Mouse (Mus musculus) testis, postnatal 14 days (tissue): ENCODE data around the gene Pdia5.

Experiments
- DNase-seq: peaks from one replicate; pipeline ENCODE4 v3.0.0; 2021; ENCODE audit warnings: low spot score

The Pdia5 gene

DNA sequence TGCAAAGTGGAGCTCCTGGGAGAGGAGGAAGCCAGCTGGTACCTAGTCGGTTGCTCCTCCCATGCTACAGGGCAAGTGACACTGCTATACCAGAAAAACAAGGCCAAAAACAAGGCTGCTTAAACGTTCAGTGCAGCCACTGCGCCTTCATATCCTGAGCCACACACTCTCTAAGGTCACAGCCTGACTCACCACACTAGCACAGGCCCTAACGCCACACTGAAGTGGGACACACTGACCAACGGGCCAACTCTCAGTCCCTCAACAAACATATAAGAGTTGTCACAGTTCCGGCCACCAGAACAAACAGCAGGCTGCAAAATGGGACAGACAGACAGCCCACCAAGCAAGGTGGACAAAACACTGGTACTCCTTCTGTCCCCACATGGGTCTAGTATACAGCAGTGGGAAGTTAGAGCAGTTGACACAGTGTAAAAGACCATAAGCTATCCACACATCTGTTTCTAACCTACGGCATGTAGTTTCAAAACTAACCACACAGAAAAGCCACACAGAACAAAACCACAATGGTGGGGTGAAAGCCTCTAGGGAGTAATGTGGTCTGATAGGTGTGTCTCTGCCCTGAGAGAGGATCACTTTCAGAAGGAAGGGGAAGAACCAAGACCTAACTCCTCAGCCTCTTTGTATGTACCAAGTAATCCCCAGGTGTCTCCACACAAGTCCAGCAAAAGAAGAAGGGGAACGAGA, 6.0 kb downstream of the Pdia5 start:
- DNase-seq, result no peak

DNA sequence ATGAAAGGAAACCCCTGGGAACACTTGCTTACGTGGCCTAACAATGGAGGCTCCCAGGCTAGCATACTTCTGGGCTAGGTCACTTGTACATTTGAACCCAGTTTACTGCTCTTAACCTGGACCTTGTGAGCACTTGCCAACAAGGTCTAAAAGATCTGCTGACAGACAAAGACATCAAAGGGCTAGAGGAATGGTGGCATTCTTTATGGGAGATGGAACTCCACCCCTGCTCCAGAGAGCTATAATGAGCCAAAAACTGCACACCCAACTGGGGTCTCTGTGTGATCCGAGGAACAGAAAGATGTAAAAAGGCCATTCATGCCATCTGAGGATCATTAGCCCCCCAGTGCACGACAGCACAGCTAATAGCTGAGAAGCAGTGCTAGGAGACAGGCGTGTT, 6.6 kb downstream of the Pdia5 start:
- DNase-seq, result no peak

DNA sequence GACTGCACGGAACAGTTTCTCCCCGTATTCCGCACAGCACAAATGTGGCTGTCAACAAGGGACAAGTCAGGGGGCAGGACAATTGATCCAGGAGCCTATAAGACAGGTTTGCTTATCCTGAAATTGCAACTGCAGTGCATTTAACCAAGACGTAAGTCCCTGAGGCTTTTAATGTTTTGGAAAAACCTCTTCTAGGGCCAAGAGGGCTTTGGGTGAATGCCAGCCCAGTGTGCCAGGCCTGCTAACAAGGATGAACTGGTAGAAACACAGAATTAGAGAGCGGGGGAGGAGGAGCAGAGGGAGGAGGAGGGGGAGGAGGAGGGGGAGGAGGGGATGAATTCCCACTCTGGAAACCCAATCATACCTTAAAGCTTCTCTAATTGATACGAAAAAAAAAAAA, 11.4 kb downstream of the Pdia5 start:
- DNase-seq, result no peak

GRCm38 (mm10) chr16:35477273-35477672, 13.4 kb downstream of the Pdia5 start:
- DNase-seq, result no peak

DNA sequence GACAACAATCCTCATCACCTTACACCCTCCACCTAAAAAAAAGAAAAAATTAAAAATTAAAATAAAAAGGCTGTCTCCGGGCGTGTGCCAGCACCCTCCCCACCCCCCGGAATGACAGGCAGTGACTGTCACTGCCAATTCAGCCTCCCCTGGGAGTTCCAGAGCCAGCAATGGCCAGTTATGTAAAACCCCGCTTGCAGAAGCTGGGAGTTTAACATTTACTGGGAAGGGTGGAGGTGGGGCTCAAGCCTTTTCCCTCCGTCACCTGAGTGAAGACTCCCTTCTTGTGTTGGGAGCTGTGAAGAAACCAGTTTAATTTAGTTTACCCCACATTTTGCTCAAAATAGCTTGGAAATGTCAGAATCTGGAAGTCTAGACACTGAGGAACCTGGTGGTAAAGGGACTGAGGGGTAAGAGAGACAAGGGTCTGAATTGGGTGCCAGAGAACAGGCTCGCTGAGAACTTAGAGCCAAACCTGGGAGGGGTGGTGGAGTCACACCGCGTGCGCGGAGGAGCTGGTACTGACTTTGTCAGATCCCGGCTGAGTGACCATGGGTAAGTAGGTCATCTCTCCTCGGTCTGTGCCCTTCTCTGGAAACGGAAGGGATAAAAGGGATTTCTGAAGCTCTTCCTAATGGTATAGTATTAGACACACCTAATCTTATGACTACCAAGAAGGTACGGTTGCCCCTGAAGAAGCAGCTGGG, 18.0 kb downstream of the Pdia5 start:
- DNase-seq, result no peak

- no peak for DNase-seq
Observed at GRCm38 (mm10) chr16:35471841-35472568, 18.7 kb downstream of the Pdia5 start.

- no peak for DNase-seq
Observed at GRCm38 (mm10) chr16:35470983-35471382, 19.7 kb downstream of the Pdia5 start.

DNA sequence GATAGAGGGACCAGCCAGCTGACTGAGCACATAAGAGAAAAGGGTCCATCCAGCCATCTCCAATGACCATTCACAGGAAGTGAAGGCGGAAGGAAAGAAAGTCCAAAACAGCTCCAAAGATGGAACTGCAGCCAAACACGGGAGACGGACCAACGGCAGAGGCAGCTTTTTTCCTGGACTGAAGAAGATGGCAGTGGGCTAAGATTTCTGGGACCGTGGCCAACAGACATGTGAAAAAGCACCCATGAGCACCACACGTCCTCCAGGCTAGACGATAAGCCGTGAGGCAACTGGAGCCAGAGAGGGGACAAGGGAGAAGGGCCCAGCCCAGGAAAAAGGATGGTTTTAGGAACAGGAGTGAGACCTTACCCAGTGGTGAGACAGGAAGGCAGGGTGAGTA, 20.6 kb downstream of the Pdia5 start:
- DNase-seq, result no peak

- no peak for DNase-seq
Observed at GRCm38 (mm10) chr16:35469016-35469415, 21.7 kb downstream of the Pdia5 start.

- no peak for DNase-seq
Observed at GRCm38 (mm10) chr16:35467044-35467443, 23.6 kb downstream of the Pdia5 start.

GRCm38 (mm10) chr16:35465808-35466351, 24.8 kb downstream of the Pdia5 start:
- peak; percentile 40 for DNase-seq

GRCm38 (mm10) chr16:35464686-35465308, 25.9 kb downstream of the Pdia5 start:
- DNase-seq, result no peak

GRCm38 (mm10) chr16:35463708-35464107, 27.0 kb downstream of the Pdia5 start:
- no peak for DNase-seq

DNA sequence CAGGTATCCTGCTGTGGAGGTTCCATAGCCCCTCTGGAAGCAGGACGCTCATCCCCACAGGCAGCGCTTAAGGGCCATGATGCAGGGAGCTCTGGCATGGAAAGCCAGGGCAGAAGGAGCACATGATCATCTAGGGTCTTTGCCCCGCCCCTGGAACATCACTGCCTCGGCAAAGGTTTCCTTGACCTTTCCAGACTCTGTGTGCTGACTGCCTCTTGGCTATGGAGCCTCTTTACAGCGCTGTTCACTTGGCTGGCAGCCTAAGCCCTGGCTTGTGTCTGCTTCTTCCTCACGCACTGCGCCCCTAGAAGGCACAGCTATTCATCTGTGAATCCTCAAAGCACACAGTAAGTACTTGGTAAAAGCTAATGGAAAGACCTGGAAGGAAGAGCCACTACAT, 27.7 kb downstream of the Pdia5 start:
- DNase-seq, result no peak

GRCm38 (mm10) chr16:35459584-35459983, 31.1 kb downstream of the Pdia5 start:
- no peak for DNase-seq

- DNase-seq, result no peak
Observed at GRCm38 (mm10) chr16:35458297-35458696, 32.4 kb downstream of the Pdia5 start.

GRCm38 (mm10) chr16:35457488-35457887, 33.2 kb downstream of the Pdia5 start:
- no peak for DNase-seq

GRCm38 (mm10) chr16:35457011-35457419, 33.7 kb downstream of the Pdia5 start:
- no peak for DNase-seq

- no peak for DNase-seq
Observed at GRCm38 (mm10) chr16:35456305-35456704, 34.4 kb downstream of the Pdia5 start.

DNA sequence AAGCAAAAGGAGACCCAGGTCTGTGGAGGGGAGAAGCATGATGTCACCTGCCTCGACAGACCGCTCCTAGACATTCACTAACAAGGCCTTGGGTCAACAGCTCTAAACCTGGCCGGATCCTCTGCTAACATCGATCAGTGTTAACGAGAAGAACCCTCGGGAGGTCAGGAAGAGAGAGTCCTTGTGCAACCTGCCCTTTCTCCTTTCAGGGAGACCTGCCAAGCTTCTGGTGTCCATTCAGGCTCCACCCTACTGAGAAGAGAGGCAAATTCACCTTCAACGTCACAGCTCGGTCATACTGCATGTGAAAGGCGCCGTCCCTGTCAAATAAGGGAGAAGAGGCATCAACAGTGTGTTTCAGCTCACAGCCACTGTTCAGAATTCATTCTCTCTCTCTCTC, 34.9 kb downstream of the Pdia5 start:
- DNase-seq, result no peak

- DNase-seq, result no peak
Observed at GRCm38 (mm10) chr16:35450018-35450630, 40.5 kb downstream of the Pdia5 start.

DNA sequence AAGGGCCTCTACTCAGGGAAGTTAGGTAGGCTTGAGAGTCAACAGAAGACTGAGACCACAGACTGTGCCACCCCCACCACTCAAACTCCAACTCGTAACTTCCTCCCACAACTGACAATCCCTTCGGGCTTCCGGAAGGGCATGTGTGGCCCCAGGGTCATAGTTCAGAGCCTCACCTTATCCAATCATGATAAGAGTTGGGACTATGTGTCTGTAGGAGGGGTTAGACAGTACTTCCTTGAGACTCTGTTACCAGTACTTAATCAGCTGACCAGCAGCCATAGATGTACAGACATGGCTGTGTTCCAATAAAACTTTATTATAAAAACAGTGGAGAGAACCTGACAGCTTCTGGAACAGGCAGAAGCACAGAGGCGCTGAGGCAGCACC, 48.7 kb downstream of the Pdia5 start:
- DNase-seq, result no peak
